Mouse (Mus musculus) gastrocnemius, adult 18-20 months (tissue): ENCODE measurements around the gene Dnajc13. TPM values are rescaled to one million over a fixed set of nuclear protein-coding genes. Genes with fewer than 3 reads are reported as not detected.
A peak's percentile ranks its signal among the peaks of the same experiment; 100 is the strongest.

Experiments
- DNase-seq: peaks from one replicate; pipeline ENCODE4 v3.0.0; 2021; ENCODE audit warnings: low spot score
- total RNA-seq, 2 experiments: library from RNA; stranded (reverse); gene quantifications; 2 replicates each; pipeline ENCODE4 v1.2.3; 2021

Dnajc13 gene
- total RNA-seq, 2 experiments from 2014 or later = 29.0 to 31.3 TPM

DNA sequence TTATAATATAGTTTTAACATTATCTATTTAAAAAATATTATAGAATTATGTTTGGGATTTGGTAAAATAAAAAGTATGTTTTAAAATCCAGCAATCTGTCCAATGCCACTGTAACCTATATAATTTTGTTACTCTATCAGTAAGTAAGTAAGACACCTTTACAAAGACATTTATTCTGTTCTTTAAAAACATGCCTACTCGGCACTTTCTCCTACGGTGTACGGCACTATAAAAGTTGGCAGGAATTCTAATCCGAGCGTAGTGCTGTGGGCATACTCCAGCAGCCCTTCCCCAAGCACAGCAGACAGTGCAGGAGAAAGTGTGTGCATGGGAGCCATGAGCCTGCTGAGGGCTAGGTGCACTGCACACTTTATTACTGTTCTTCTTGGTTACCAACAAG, 75.7 kb downstream of the Dnajc13 start:
- no peak for DNase-seq

DNA sequence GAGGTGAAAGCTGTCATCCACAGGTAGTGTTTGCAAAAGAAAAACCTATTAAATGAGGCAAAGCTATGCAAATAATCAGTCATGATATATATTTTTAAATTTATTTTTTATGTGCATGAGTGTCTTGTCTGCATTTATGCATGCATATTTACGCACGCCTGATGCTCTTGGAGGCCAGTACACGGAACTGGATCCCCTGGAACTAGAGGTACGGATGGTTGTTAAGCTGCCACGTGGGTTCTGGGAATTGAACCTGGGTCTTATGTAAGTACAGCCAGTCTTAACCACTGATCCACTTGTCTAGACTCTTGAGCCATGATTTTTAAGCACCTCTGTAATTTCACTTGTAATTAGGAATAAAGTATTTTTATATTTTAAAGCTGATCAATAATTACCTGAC, 79.5 kb downstream of the Dnajc13 start:
- DNase-seq = peak; percentile 28

DNA sequence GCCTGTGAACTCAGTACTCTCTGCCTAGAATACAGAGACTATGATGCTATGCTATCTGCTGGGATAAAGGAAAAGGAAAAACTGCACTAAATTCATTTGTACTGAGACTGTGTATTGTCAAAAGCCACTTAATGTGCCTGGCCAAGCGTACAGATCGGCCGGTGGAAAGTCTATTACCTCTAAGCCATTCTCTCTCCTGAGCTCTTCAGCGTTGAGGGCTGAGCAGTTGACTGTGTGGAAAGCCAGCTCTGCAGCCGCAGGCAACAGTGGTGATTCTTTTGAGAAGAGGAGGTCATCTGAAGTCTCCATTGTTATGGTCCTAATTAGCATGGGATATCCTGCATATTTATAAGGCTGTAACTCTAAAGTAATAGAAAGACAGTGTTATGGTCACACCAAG, 80.4 kb downstream of the Dnajc13 start:
- no peak for DNase-seq

GRCm38 (mm10) chr9:104181626-104182025, 81.1 kb downstream of the Dnajc13 start:
- DNase-seq = no peak

- no peak for DNase-seq
Observed at GRCm38 (mm10) chr9:104180046-104180445, 82.7 kb downstream of the Dnajc13 start.

- DNase-seq = no peak
Observed at GRCm38 (mm10) chr9:104172342-104172741, 90.4 kb downstream of the Dnajc13 start.

DNA sequence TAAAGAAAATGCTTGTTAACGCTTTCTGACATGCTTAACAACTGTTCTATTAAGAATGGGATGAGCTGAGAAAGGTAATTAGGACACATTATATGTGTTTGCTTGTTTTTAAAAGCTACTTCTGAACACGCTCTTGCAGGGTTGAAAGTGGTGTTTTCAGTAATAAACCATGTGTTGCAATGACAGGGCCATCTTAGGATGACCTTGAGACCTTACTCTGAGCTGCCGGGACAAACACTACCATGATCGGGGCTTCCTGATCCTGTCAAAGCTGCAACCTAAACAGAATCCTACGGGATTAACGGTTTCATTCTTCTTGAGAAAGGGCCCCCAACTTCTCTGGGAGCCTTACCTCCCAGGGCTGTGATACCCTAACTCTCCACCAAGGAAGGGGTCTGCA, 91.1 kb downstream of the Dnajc13 start:
- DNase-seq = no peak

- DNase-seq = no peak
Observed at GRCm38 (mm10) chr9:104169986-104170385, 92.7 kb downstream of the Dnajc13 start.

DNA sequence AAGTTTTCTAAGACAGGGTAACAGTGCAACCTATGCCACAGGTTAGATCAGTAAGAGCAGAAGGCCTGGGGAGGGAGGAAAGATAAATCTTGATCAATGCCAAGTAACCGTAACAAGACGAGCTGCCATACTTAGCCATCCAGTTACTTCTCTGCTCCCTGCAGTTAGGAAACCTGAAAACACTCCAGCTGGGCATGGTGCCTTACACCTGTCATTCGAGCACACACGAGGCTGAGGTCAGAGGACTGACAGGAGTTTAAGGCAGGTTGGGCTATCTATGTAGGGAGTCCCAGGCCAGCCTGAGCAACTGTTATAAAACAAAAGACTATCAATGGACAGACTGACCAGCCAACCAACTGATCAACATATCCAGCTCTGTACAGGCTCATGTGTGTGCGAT, 96.8 kb downstream of the Dnajc13 start:
- peak; percentile 78 for DNase-seq

DNA sequence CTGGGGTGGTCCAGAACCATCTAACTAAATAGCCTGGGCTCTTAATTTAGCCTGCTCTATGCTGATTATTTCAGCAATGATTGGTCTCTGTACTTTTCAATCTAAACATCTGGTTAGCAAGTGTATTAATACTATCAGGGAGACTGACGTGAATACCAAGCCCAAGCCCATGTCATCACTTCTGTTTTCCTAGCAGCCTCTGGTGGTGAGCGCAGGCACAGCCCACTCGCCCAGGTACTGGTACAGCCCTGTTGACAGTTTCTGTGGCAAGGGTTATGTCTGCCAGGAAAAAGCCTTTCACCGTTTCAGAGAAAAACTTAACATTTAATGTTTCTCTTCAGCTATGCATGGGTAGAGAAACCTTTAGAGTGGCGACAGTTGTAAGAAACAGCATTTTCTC, 98.5 kb downstream of the Dnajc13 start:
- DNase-seq = no peak

GRCm38 (mm10) chr9:104161117-104161516, 101.6 kb downstream of the Dnajc13 start:
- DNase-seq = no peak

- DNase-seq = no peak
Observed at GRCm38 (mm10) chr9:104157291-104157690, 105.4 kb downstream of the Dnajc13 start.

DNA sequence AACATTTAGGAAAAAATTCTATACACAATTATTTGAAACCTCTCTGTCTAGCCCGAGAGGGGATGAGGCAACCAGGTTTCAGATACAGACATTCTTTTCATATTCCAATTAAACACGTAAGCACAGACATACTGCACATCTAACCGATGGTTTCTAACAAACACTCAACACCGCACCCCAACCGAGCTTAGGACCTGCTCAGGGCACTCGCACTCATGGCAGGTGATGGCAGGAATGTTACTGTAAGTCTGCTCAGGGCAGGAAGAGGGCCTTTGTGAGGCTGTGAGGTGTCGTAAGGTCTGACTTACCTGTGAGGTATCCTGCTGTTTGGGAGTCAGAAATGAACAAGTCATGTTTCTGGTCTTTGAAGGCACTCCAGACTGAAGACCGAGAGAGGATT, 106.2 kb downstream of the Dnajc13 start:
- DNase-seq = no peak

GRCm38 (mm10) chr9:104155100-104155715, 107.5 kb downstream of the Dnajc13 start:
- DNase-seq = no peak

DNA sequence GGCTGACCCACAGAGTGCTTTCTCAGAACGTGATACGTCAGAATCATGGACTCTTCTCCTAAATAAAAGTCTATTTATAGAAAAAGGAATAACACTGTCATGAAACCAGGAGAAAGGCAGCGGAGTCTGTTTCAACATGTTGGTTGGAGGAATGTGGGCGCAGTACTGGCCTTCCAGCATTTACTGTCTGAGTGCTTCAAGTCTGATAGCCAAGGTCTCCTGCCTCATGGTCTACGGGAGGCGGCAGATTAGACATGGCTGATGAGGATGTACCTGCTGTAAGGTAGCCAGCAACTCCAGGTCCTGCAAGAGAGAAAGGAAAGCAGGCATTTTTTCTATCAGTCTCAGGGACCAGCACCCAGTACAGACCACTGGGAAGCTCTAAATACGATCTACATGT, 110.6 kb downstream of the Dnajc13 start:
- no peak for DNase-seq

- DNase-seq = no peak
Observed at GRCm38 (mm10) chr9:104148969-104149368, 113.8 kb downstream of the Dnajc13 start.

DNA sequence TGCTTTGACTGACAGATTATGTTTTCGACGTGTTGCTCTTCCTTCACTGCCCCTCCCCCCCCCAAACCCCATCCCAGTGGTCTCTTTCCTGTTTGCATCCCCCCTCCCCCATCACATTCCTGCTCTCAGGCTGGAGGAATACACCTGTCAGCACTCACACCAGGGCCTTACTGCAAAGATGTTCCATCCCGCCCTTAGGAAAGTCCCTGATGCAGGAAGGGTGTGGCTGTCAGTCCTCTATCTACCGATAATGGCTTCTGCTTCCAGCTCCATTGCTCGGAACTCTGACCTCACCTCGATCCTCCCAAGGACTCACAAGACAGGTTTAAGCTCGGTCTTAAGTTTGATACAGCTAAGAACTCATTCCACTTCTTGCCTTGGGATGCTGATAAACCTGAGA, 116.0 kb downstream of the Dnajc13 start:
- DNase-seq = no peak

- DNase-seq = no peak
Observed at GRCm38 (mm10) chr9:104144314-104144996, 118.3 kb downstream of the Dnajc13 start.

GRCm38 (mm10) chr9:104142805-104143204, 119.9 kb downstream of the Dnajc13 start:
- DNase-seq = no peak

DNA sequence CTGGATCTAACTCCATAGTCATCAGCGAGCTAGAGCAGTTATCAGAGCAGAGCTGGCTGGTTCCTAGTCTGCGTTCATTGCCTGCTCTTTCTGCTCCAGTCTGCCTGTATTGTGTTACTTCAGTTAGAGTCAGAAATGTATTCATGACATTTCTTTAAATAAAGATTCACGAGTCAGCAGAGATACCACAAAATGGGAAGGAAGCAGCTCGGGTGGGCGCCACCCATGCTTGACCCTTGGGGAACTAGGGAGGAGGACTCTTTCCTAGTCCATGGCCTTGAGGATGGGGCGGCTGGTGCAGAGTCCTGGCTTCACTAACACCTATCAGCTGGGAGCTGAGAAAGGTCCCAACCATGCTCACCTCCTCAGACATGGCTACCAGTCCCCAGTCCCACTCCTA, 122.4 kb downstream of the Dnajc13 start:
- no peak for DNase-seq

- DNase-seq = peak; percentile 32
Observed at GRCm38 (mm10) chr9:104130141-104130755, 132.5 kb downstream of the Dnajc13 start.

GRCm38 (mm10) chr9:104128110-104128509, 134.6 kb downstream of the Dnajc13 start:
- no peak for DNase-seq

DNA sequence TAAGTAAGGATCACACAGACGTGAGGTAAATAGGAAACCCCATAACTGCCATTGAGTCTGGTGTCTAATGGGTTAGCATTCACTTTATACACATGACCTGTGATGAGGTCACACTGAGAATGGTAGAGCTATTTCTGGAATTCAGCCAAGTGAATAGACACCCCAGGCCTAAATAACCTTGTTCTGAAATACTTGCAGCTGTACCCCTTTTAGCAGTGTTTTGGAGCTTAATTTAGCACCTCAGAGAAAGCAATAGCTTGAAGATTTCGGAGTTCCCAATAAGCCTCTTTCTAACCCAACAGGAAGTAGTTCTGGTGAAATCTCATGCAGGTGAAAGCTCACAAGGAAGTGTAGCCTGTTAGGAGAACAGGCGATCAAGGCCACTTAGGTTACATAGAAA, 135.9 kb downstream of the Dnajc13 start, which contains the start of gene Ackr4:
TSS of gene Ackr4 (minus strand) at position 101 of the 400 bp plus-strand sequence.
- DNase-seq = no peak
